Comparison of ENCODE assay signal across 7 mouse cellular contexts in the genomic region with DNA sequence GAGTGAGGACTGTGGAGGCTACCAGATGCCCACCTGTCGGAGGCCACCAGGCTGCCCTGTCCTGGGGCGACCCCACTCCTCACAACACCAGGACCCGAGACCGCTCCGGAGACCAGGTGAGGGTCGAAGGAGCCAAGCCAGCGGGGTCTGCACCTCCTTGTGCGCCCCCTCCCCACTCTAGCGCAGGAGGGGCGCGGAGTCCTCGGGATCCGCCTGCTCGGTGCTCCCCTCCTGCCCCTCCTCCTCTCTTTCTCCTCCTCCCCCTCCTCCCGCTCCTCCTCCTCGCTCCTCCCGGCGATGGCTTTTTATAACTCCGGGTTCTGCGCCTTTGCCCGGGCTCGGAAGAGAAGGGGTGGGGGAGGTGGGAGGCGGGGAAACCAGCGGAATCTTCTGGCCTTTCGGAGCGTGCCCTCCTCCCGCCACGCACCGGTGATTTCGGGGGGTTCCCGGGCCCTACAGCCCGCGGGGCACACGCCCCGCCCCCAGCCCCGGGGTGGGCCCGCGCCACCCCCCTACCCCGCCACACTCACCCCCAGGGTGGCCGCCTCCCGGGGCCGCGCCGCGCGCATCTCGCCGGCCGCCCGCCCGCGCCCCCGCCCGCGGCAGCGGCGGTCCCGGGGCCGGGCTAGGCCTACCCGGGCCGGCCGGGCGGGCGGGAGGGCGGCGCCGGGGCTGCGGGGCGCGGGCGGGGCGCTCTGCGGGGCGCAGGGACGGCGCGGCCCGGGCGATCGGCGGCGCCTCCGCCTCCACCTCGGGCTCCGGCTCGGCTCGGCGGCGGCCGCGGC. TPM values are rescaled to one million over a fixed set of nuclear protein-coding genes. Genes with fewer than 3 reads are reported as not detected.
DNase-seq lines count a peak whose midpoint lies in the region; ATAC-seq and TF ChIP-seq lines count a peak whose summit lies in the region.

No protein-coding gene starts in this region.

- ATAC-seq in heart, embryonic 12.5 days (ENCODE audit: insufficient number of reproducible peaks, low FRiP score) = peak; percentile 30
- peak; percentile 38; the same call in 1 of the 2 replicates for ATAC-seq in stomach, embryonic 16.5 days (ENCODE audit: insufficient read depth, low FRiP score)

- WGBS in spleen, adult 2 months = 17% methylated on average over 81 of the region's 91 CpGs
- 16% methylated on average over 87 of the region's 91 CpGs for WGBS in heart, embryonic 12.5 days
- WGBS in stomach, embryonic 16.5 days = 1% methylated on average over 67 of the region's 91 CpGs

- TF ChIP-seq CTCF in spleen, adult 2 months (IDR thresholded peaks at IDR 0.05; ENCODE audit: extremely low read depth, insufficient read depth, insufficient read length, insufficient replicate concordance) = no peak

- H3K36me3 ChIP-seq in spleen, adult 2 months (ENCODE audit: control insufficient read depth, insufficient read depth, low read length) = no peaks in the 10 kb centered on the region
- H3K36me3 ChIP-seq in heart, embryonic 12.5 days = no peaks in the 10 kb centered on the region
- no peaks in the 10 kb centered on the region for H3K36me3 ChIP-seq in stomach, embryonic 16.5 days (ENCODE audit: control insufficient read depth, insufficient read depth, low read length)

- peak overlapping the region; percentile 90 for H3K4me2 ChIP-seq in heart, embryonic 12.5 days
- H3K4me2 ChIP-seq in stomach, embryonic 16.5 days (ENCODE audit: low read depth, low read length) = peak overlapping the region; percentile 72

- peak overlapping the region; percentile 36; the same call in 1 of the 2 replicates for H3K4me3 ChIP-seq in spleen, adult 2 months (ENCODE audit: extremely low read depth, insufficient read depth, insufficient read length)
- peak overlapping the region; percentile 58 for H3K4me3 ChIP-seq in heart, embryonic 12.5 days
- H3K4me3 ChIP-seq in stomach, embryonic 16.5 days (replicated peaks; ENCODE audit: low read length) = peak overlapping the region; percentile 55

- peak in 1 of 2 experiments; percentile 23 for DNase-seq in spleen, adult 2 months (ENCODE audit: low read depth in 1 of 2, low spot score in 2 of 2)
- no peak for DNase-seq in spleen, postnatal 10 days (ENCODE audit: low spot score in 2 of 2)
- DNase-seq in cerebellum, postnatal 25 days = peak; percentile 21 to 31
- DNase-seq in kidney, postnatal 10 days = peak; percentile 68
- DNase-seq in lung, postnatal 14 days = peak; percentile 21

- H3K9ac ChIP-seq in heart, embryonic 12.5 days = peak overlapping the region; percentile 60
- H3K9ac ChIP-seq in stomach, embryonic 16.5 days (ENCODE audit: low read length) = peak overlapping the region; percentile 70

- no peak overlapping the region for H3K27ac ChIP-seq in spleen, adult 2 months (ENCODE audit: insufficient read depth, low read length)
- no peak overlapping the region for H3K27ac ChIP-seq in heart, embryonic 12.5 days (ENCODE audit: poor library complexity, severe bottlenecking)
- peak overlapping the region; percentile 62 for H3K27ac ChIP-seq in stomach, embryonic 16.5 days (ENCODE audit: low read length)

- H3K27me3 ChIP-seq in spleen, adult 2 months (ENCODE audit: control insufficient read depth, insufficient read depth, low read length) = peaks cover 7% of the 10 kb centered on the region; the same call in 1 of the 2 replicates
- H3K27me3 ChIP-seq in heart, embryonic 12.5 days (replicated peaks) = peaks cover 72% of the 10 kb centered on the region
- H3K27me3 ChIP-seq in stomach, embryonic 16.5 days (ENCODE audit: control insufficient read depth, insufficient read depth, low read length) = peaks cover 31% of the 10 kb centered on the region

- TF ChIP-seq POLR2A in spleen, adult 2 months (IDR thresholded peaks at IDR 0.05; ENCODE audit: low read depth, low read length) = no peak

- H3K4me1 ChIP-seq in spleen, adult 2 months (ENCODE audit: control insufficient read depth, insufficient read depth, insufficient read length) = peaks cover 12% of the 10 kb centered on the region
- peaks cover 14% of the 10 kb centered on the region for H3K4me1 ChIP-seq in heart, embryonic 12.5 days (replicated peaks)
- H3K4me1 ChIP-seq in stomach, embryonic 16.5 days (ENCODE audit: control insufficient read depth, insufficient read depth, low read length) = peaks cover 21% of the 10 kb centered on the region

- H3K9me3 ChIP-seq in heart, embryonic 12.5 days (replicated peaks) = no peaks in the 10 kb centered on the region
- H3K9me3 ChIP-seq in stomach, embryonic 16.5 days (replicated peaks; ENCODE audit: control insufficient read depth, low read length) = no peaks in the 10 kb centered on the region

RNA-seq across cellular contexts. Expression of a gene that starts 0.5 kb away (rescaled TPM):
- polyA plus RNA-seq in spleen, adult 2 months (2012; rRNA removed) = 1.3 and 1.7 TPM in 2 replicates
- polyA plus RNA-seq in heart, embryonic 12.5 days (2016; fragmentation: Nextera tagmentation; extraction: Ambion mirVana) = 0.24 and 0.30 TPM in 2 replicates
- polyA plus RNA-seq in stomach, embryonic 16.5 days (2015; fragmentation: Nextera tagmentation; extraction: Ambion mirVana) = 1.6 and 1.7 TPM in 2 replicates

RNA-seq across cellular contexts. Expression of a gene that starts 50.9 kb away (rescaled TPM):
- 6.4 and 12.9 TPM in 2 replicates for polyA plus RNA-seq in spleen, adult 2 months (2012; rRNA removed)
- 22.5 and 22.9 TPM in 2 replicates for polyA plus RNA-seq in heart, embryonic 12.5 days (2016; fragmentation: Nextera tagmentation; extraction: Ambion mirVana)
- polyA plus RNA-seq in stomach, embryonic 16.5 days (2015; fragmentation: Nextera tagmentation; extraction: Ambion mirVana) = 23.5 and 24.3 TPM in 2 replicates

Comparison
In these comparisons a context has a peak if more than half of its experiments do, and no peak if none do; other contexts are left out.
1. DNase-seq: peak in cerebellum, postnatal 25 days (2 of 2), kidney, postnatal 10 days (single experiment) and lung, postnatal 14 days (single experiment); none in spleen, postnatal 10 days (0 of 2).
2. Peak in every context shown above with its lines, with median percentiles within 50 percentile points of each other: H3K4me3 ChIP-seq.